Mouse (Mus musculus) forebrain, embryonic 14.5 days (tissue): ENCODE measurements around the gene Rora. TPM values are rescaled to one million over a fixed set of nuclear protein-coding genes. Genes with fewer than 3 reads are reported as not detected.
A peak's percentile ranks its signal among the peaks of the same experiment; 100 is the strongest.

Experiments used
- ATAC-seq: fragments of 200-750 bp; cut with Nextera tagmentation; 2 replicates; pipeline ENCODE4 v1.8.0; 2017; ENCODE audit warnings: mild to moderate bottlenecking, moderate library complexity
- DNase-seq: peaks from one replicate; pipeline ENCODE4 v3.0.0-alpha.2; 2015; ENCODE audit warnings: low spot score
- H3K27ac ChIP-seq: fragments of 300-500 bp; sonication (generic); 2 replicates; pipeline ENCODE4 v1.5.1; 2014; ENCODE audit warnings: low read depth, mild to moderate bottlenecking, control low read depth, low read length, moderate library complexity
- H3K27me3 ChIP-seq: fragments of 300-500 bp; sonication (generic); replicated peaks from 2 replicates; pipeline ENCODE4 v1.6.1; 2014; ENCODE audit warnings: low read length, control low read depth, mixed read lengths; ENCODE audit not compliant: control insufficient read depth, insufficient read depth
- H3K36me3 ChIP-seq: fragments of 300-500 bp; sonication (generic); 2 replicates; pipeline ENCODE4 v1.6.1; 2014; ENCODE audit warnings: low read length, control low read depth; ENCODE audit not compliant: control insufficient read depth, insufficient read depth
- H3K4me1 ChIP-seq: fragments of 300-500 bp; sonication (generic); 2 replicates; pipeline ENCODE4 v1.6.1; 2014; ENCODE audit warnings: antibody characterized with exemption, low read length, control low read depth; ENCODE audit not compliant: control insufficient read depth, insufficient read depth
- H3K4me2 ChIP-seq: fragments of 300-500 bp; sonication (generic); 2 replicates; pipeline ENCODE4 v1.6.1; 2014; ENCODE audit warnings: mild to moderate bottlenecking, control low read depth, low read length
- H3K4me3 ChIP-seq: fragments of 300-500 bp; sonication (generic); 2 replicates; pipeline ENCODE4 v1.5.1; 2014; ENCODE audit warnings: low read depth, low read length, control low read depth
- H3K9ac ChIP-seq: fragments of 300-500 bp; sonication (generic); 2 replicates; pipeline ENCODE4 v1.6.1; 2014; ENCODE audit warnings: mild to moderate bottlenecking, low read length, control low read depth, moderate library complexity
- H3K9me3 ChIP-seq: fragments of 300-500 bp; sonication (generic); replicated peaks from 2 replicates; pipeline ENCODE4 v1.6.1; 2016; ENCODE audit warnings: low read length, control low read depth, mixed read lengths; ENCODE audit not compliant: control insufficient read depth
- WGBS: fragments of 180-500 bp; shearing (Covaris S2); extraction: QIAGEN DNeasy Blood & Tissue Kit; methylation state at CpG from one replicate; pipeline ENCODE4 v1.1.7; 2014; 5-methylcytosine and 5-hydroxymethylcytosine counted together
- polyA plus RNA-seq: library from polyadenylated mRNA; unstranded; fragments of >200 nt; fragmentation: Nextera tagmentation; extraction: Ambion mirVana; gene quantifications from 2 replicates; pipeline ENCODE4 v1.2.1, GENCODE M21; 2014

The Rora gene
- polyA plus RNA-seq, 1 experiment from 2014 or later: 15.2 TPM

- no peaks in the 10 kb centered on the region for H3K9me3 ChIP-seq
- no peaks in the 10 kb centered on the region for H3K4me1 ChIP-seq
- no peak for ATAC-seq
- 88% methylated on average over 3 of the region's 3 CpGs for WGBS
- no peak overlapping the region for H3K4me3 ChIP-seq
- no peaks in the 10 kb centered on the region for H3K27me3 ChIP-seq
- no peak for DNase-seq
- H3K4me2 ChIP-seq: no peak overlapping the region
- no peak overlapping the region for H3K27ac ChIP-seq
- no peaks in the 10 kb centered on the region for H3K36me3 ChIP-seq
- no peak overlapping the region for H3K9ac ChIP-seq
Measured at GRCm38 (mm10) chr9:69006666-69007065, 353.1 kb downstream of the Rora start.

GRCm38 (mm10) chr9:69008706-69009105 lies 355.1 kb downstream of the Rora start:
- Histone ChIP-seq H3K4me2 (no peak overlapping the region), H3K9me3 (no peaks in the 10 kb centered on the region), H3K27ac (no peak overlapping the region), H3K27me3 (no peaks in the 10 kb centered on the region), H3K4me1 (peaks cover 4% of the 10 kb centered on the region; the same call in 1 of the 2 replicates), H3K36me3 (no peaks in the 10 kb centered on the region), H3K4me3 (no peak overlapping the region), H3K9ac (no peak overlapping the region)
- 61% methylated on average over 2 of the region's 2 CpGs for WGBS
- ATAC-seq (no peak), DNase-seq (no peak)

- WGBS: 58% methylated on average over 5 of the region's 5 CpGs
- DNase-seq: no peak
- ATAC-seq: no peak
Measured at GRCm38 (mm10) chr9:69010886-69011285, 357.3 kb downstream of the Rora start.

GRCm38 (mm10) chr9:69013186-69013715 lies 359.7 kb downstream of the Rora start:
- 17% methylated on average over 7 of the region's 7 CpGs for WGBS
- H3K4me3 ChIP-seq: no peak overlapping the region
- no peak overlapping the region for H3K4me2 ChIP-seq
- ATAC-seq: no peak
- no peak overlapping the region for H3K27ac ChIP-seq
- H3K9ac ChIP-seq: no peak overlapping the region
- peak; percentile 42 for DNase-seq
- H3K36me3 ChIP-seq: no peaks in the 10 kb centered on the region
- H3K4me1 ChIP-seq: peaks cover 4% of the 10 kb centered on the region; the same call in 1 of the 2 replicates
- H3K9me3 ChIP-seq: no peaks in the 10 kb centered on the region
- no peaks in the 10 kb centered on the region for H3K27me3 ChIP-seq

More at GRCm38 (mm10) chr9:69010886-69011285, 357.3 kb downstream of the Rora start:
- Histone ChIP-seq H3K4me2 (no peak overlapping the region), H3K4me3 (no peak overlapping the region), H3K9me3 (no peaks in the 10 kb centered on the region), H3K27ac (no peak overlapping the region), H3K9ac (no peak overlapping the region), H3K27me3 (no peaks in the 10 kb centered on the region), H3K4me1 (peaks cover 4% of the 10 kb centered on the region; the same call in 1 of the 2 replicates), H3K36me3 (no peaks in the 10 kb centered on the region)

GRCm38 (mm10) chr9:69014203-69014602 lies 360.6 kb downstream of the Rora start:
- Histone ChIP-seq H3K27me3 (no peaks in the 10 kb centered on the region), H3K4me1 (peaks cover 4% of the 10 kb centered on the region; the same call in 1 of the 2 replicates), H3K9ac (no peak overlapping the region), H3K4me2 (no peak overlapping the region), H3K9me3 (no peaks in the 10 kb centered on the region), H3K27ac (no peak overlapping the region), H3K4me3 (no peak overlapping the region), H3K36me3 (no peaks in the 10 kb centered on the region)
- DNase-seq (no peak), ATAC-seq (no peak)
- 91% methylated on average over 2 of the region's 2 CpGs for WGBS

- H3K27ac ChIP-seq: no peak overlapping the region
- no peak for DNase-seq
- 92% methylated on average over 4 of the region's 4 CpGs for WGBS
Measured at GRCm38 (mm10) chr9:69020381-69020780, 366.8 kb downstream of the Rora start.

GRCm38 (mm10) chr9:69021482-69021881 lies 367.9 kb downstream of the Rora start:
- DNase-seq (no peak), ATAC-seq (no peak)
- Histone ChIP-seq H3K4me2 (no peak overlapping the region), H3K4me3 (no peak overlapping the region), H3K36me3 (no peaks in the 10 kb centered on the region), H3K9me3 (no peaks in the 10 kb centered on the region), H3K27me3 (no peaks in the 10 kb centered on the region), H3K9ac (no peak overlapping the region), H3K4me1 (no peaks in the 10 kb centered on the region), H3K27ac (no peak overlapping the region)
- WGBS: 93% methylated on average over 1 of the region's 1 CpGs

More at GRCm38 (mm10) chr9:69020381-69020780, 366.8 kb downstream of the Rora start:
- Histone ChIP-seq H3K4me2 (no peak overlapping the region), H3K4me3 (no peak overlapping the region), H3K27me3 (no peaks in the 10 kb centered on the region), H3K9me3 (no peaks in the 10 kb centered on the region), H3K4me1 (no peaks in the 10 kb centered on the region), H3K9ac (no peak overlapping the region), H3K36me3 (no peaks in the 10 kb centered on the region)
- no peak for ATAC-seq

GRCm38 (mm10) chr9:69023314-69023713 lies 369.7 kb downstream of the Rora start:
- ATAC-seq (no peak), DNase-seq (no peak)
- Histone ChIP-seq H3K27ac (no peak overlapping the region), H3K27me3 (no peaks in the 10 kb centered on the region), H3K36me3 (no peaks in the 10 kb centered on the region), H3K4me2 (no peak overlapping the region), H3K9me3 (no peaks in the 10 kb centered on the region), H3K4me1 (no peaks in the 10 kb centered on the region), H3K4me3 (no peak overlapping the region), H3K9ac (no peak overlapping the region)
- 89% methylated on average over 3 of the region's 3 CpGs for WGBS

GRCm38 (mm10) chr9:69028177-69028576 lies 374.6 kb downstream of the Rora start:
- Histone ChIP-seq H3K9ac (no peak overlapping the region), H3K4me3 (no peak overlapping the region), H3K4me2 (no peak overlapping the region), H3K27me3 (no peaks in the 10 kb centered on the region), H3K36me3 (no peaks in the 10 kb centered on the region), H3K9me3 (no peaks in the 10 kb centered on the region), H3K27ac (no peak overlapping the region), H3K4me1 (no peaks in the 10 kb centered on the region)
- DNase-seq: no peak
- 71% methylated on average over 4 of the region's 4 CpGs for WGBS
- no peak for ATAC-seq
